Mouse (Mus musculus): ENCODE data around the gene Ccdc24. TPM values are rescaled to one million over a fixed set of nuclear protein-coding genes. Genes with fewer than 3 reads are reported as not detected.

The Ccdc24 gene
- polyA plus RNA-seq, 1 experiment from 2014 or later: 1.7 TPM

DNA sequence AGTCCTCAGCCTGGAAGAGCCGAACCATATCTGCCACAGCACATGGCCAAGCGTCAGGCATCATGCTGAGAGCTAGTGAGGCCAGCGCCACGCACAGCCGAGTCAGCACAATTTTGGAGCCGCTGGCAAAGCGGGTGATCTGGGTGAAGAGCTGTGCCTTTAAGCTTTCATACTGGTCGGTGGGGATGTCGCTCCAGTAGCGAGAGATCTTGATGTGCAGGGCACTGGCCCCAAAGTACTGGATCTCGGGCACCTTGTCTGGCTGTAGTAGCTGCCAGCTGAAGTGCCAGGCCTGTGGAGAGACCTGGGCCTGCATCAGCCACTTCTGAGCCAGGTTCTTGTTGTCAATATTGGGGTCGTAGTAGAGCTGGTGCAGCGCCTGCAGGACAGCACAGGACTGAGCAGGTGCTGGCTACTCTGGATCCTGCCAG lies 39.8 kb upstream of the Ccdc24 start:
- 91% methylated on average over 13 of the region's 13 CpGs for WGBS
- Histone ChIP-seq H3K36me3 (replicated peaks) (peaks cover 56% of the 10 kb centered on the region), H3K4me3 (peak overlapping the region; percentile 24; the same call in 1 of the 2 replicates), H3K27me3 (replicated peaks; ENCODE audit: low read depth, poor library complexity, severe bottlenecking) (no peaks in the 10 kb centered on the region), H3K27ac (replicated peaks) (no peak overlapping the region), H3K9me3 (no peaks in the 10 kb centered on the region), H3K4me1 (peaks cover 38% of the 10 kb centered on the region)
- no peak for DNase-seq (ENCODE audit: low spot score)

DNA sequence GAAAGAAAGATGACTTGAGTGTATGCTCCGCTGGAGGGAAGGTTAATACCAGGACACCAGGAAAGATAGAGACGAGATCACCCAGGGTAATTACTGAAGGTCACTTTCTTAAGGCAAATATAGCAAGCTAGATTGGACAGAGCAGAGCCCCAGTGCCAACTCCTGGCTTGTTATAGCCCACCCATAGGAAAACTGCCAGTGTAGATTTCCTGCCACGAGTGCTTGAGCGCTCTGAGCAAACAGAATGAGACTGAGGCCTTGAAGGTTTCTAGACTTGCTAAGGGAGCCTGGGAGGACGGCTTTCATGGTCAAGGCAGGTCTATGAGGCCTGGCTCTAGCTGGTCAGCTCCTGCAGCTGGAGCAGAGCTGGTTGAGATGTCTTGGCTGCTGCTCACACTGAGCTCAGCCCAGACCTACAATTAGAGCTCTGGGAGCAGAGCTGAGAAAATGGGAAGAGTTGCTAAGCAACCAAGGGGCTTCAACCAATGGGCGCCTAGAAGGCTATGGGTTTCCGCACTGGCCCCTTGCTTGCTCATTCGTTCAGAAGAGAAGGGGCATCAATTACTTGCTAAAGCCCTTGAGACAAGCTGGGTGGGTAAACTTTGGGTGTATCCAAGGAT lies 36.6 kb upstream of the Ccdc24 start:
- 79% methylated on average over 8 of the region's 8 CpGs for WGBS
- Histone ChIP-seq H3K4me3 (no peak overlapping the region; the same call in 1 of the 2 replicates), H3K36me3 (replicated peaks) (peaks cover 85% of the 10 kb centered on the region), H3K27me3 (replicated peaks; ENCODE audit: low read depth, poor library complexity, severe bottlenecking) (no peaks in the 10 kb centered on the region), H3K27ac (replicated peaks) (no peak overlapping the region), H3K4me1 (peaks cover 28% of the 10 kb centered on the region), H3K9me3 (no peaks in the 10 kb centered on the region)
- no peak for DNase-seq (ENCODE audit: low spot score)

DNA sequence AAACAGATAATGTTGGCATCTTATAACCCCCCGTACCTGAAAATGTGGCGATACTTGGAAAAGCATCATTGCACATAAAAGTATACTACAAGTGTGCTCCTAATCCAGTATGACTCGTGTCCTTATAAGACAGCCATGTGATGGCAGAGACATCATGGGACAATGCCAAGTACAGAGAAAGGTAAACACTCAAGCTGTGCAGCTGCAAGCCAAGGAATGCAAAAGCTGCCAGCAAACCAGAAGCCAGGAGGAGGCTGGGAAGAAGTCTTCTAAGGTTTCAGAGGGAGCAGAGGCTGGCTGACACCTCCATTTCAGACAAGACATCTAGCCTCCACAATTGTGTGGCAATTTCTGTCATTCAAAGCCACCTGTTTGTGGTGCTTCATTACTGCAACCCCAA lies 33.8 kb upstream of the Ccdc24 start:
- Histone ChIP-seq H3K27me3 (replicated peaks; ENCODE audit: low read depth, poor library complexity, severe bottlenecking) (no peaks in the 10 kb centered on the region), H3K4me1 (peaks cover 7% of the 10 kb centered on the region), H3K27ac (replicated peaks) (no peak overlapping the region), H3K9me3 (no peaks in the 10 kb centered on the region), H3K4me3 (no peak overlapping the region), H3K36me3 (replicated peaks) (peaks cover 95% of the 10 kb centered on the region)
- 91% methylated on average over 3 of the region's 3 CpGs for WGBS
- DNase-seq (ENCODE audit: low spot score): no peak

DNA sequence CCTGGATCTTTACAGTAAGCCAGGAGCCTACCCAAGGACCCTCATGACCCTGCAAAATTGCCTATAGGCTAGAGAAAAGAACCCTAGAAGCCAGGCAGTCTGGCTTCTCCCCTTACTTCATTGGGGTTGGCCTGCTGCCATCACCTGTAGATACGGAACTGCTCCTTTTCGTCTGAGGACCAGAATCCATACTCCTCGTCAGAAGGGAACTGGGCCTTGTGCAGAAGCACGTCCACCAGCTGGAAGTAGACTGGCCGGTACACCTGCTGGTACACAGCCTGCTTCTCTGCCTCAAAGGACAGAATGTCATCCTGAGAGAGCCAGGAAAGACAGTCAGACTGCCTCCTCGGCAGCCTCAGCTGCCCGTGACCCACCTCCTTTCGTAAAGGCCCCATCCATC lies 32.4 kb upstream of the Ccdc24 start:
- peaks cover 7% of the 10 kb centered on the region for H3K4me1 ChIP-seq
- 93% methylated on average over 8 of the region's 8 CpGs for whole genome bisulfite sequencing
- DNase-seq (ENCODE audit: low spot score): no peak
- peaks cover 95% of the 10 kb centered on the region for H3K36me3 ChIP-seq (replicated peaks)
- H3K27me3 ChIP-seq (replicated peaks; ENCODE audit: low read depth, poor library complexity, severe bottlenecking): no peaks in the 10 kb centered on the region
- H3K9me3 ChIP-seq: no peaks in the 10 kb centered on the region
- H3K27ac ChIP-seq (replicated peaks): no peak overlapping the region
- H3K4me3 ChIP-seq: no peak overlapping the region

DNA sequence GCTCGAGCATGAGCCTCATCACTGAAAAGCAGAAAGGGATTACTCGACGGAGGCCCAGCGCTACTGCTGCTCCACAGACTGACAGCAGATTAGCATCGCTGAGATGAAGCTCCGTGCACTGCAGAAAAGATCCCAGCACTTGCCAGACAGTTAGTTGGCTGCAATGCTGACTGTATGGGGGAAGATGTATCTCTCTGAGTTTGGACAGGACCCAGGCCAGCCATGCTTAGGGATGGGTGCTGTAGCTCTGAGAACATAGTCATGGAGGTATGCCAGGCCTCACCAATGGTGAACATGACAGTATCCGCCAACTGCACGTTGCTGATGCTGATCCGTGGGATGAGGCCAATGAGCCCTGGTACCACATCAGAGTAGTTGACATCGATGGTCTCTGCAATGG lies 31.7 kb upstream of the Ccdc24 start:
- peaks cover 4% of the 10 kb centered on the region for H3K4me1 ChIP-seq
- H3K9me3 ChIP-seq: no peaks in the 10 kb centered on the region
- no peak for DNase-seq (ENCODE audit: low spot score)
- H3K36me3 ChIP-seq (replicated peaks): peaks cover 95% of the 10 kb centered on the region
- 92% methylated on average over 10 of the region's 10 CpGs for WGBS
- no peak overlapping the region for H3K4me3 ChIP-seq
- H3K27ac ChIP-seq (replicated peaks): no peak overlapping the region
- H3K27me3 ChIP-seq (replicated peaks; ENCODE audit: low read depth, poor library complexity, severe bottlenecking): no peaks in the 10 kb centered on the region

DNA sequence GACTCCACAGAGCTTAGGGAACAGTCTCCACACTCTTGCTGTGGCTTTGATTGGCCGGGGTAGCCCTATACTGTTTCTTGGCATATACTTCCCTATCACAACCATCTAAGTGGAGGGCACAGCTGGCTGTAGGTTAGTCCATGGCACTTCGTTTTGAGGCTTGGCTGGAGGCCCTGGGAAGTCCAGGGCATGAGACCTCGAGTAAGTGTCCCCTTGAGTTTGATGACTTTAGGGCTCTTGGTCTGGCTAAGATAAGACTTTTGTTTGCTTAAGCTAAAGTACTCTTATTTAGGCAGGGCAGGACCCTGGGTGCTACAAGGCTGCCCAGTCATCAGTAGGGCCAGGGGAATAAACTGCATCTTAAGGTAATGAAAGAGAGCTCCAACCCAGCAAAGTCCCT lies 25.8 kb upstream of the Ccdc24 start:
- Histone ChIP-seq H3K9me3 (no peaks in the 10 kb centered on the region), H3K27me3 (replicated peaks; ENCODE audit: low read depth, poor library complexity, severe bottlenecking) (no peaks in the 10 kb centered on the region), H3K4me3 (no peak overlapping the region), H3K36me3 (replicated peaks) (peaks cover 96% of the 10 kb centered on the region), H3K4me1 (no peaks in the 10 kb centered on the region), H3K27ac (replicated peaks) (no peak overlapping the region)
- 83% methylated on average over 3 of the region's 3 CpGs for WGBS
- no peak for DNase-seq (ENCODE audit: low spot score)

DNA sequence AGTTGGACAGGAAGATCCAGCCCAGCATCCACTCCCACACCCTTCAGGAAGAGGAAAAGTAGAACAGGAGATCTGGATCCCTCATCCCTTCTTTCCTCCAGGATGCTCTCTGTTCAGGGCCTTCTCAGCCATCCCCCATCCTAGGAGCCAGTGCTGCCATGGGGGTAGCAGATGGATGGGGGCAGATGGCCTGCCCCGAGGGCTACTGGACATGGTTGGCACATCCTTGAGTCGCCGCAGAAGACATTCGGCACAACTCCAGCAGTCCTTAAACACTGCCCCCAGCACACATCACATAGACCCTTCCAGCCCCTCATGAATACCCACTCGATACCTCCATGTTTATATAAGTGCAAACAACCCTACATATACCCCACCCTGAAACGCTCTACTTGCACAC lies 23.7 kb upstream of the Ccdc24 start:
- H3K27ac ChIP-seq (replicated peaks): no peak overlapping the region
- no peak for DNase-seq (ENCODE audit: low spot score)
- no peak overlapping the region for H3K4me3 ChIP-seq
- peaks cover 9% of the 10 kb centered on the region for H3K4me1 ChIP-seq
- H3K9me3 ChIP-seq: no peaks in the 10 kb centered on the region
- H3K27me3 ChIP-seq (replicated peaks; ENCODE audit: low read depth, poor library complexity, severe bottlenecking): no peaks in the 10 kb centered on the region
- H3K36me3 ChIP-seq (replicated peaks): peaks cover 76% of the 10 kb centered on the region
- 94% methylated on average over 6 of the region's 6 CpGs for WGBS

DNA sequence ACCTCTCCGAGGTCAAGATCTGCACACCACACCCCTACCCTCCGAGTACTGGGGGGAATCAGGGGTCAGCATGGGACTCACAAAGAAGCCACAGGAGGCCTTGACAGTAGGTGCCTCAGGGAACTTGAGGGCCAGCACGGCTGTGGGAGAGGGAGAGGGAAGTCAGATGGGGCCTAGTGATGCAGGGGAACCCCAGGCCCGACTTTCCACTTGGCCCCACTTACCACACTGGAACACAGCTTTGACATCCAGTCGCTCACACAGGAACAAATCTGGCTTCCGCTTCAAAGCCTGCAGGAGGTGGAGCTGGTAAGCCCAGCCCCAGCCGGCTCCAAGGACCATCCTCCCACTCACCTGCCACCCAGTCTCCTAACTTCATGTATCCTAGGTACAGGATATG lies 23.0 kb upstream of the Ccdc24 start:
- no peaks in the 10 kb centered on the region for H3K9me3 ChIP-seq
- H3K27ac ChIP-seq (replicated peaks): no peak overlapping the region
- peaks cover 72% of the 10 kb centered on the region for H3K36me3 ChIP-seq (replicated peaks)
- H3K4me1 ChIP-seq: peaks cover 16% of the 10 kb centered on the region
- DNase-seq (ENCODE audit: low spot score): no peak
- no peak overlapping the region for H3K4me3 ChIP-seq
- no peaks in the 10 kb centered on the region for H3K27me3 ChIP-seq (replicated peaks; ENCODE audit: low read depth, poor library complexity, severe bottlenecking)
- WGBS: 80% methylated on average over 7 of the region's 7 CpGs

DNA sequence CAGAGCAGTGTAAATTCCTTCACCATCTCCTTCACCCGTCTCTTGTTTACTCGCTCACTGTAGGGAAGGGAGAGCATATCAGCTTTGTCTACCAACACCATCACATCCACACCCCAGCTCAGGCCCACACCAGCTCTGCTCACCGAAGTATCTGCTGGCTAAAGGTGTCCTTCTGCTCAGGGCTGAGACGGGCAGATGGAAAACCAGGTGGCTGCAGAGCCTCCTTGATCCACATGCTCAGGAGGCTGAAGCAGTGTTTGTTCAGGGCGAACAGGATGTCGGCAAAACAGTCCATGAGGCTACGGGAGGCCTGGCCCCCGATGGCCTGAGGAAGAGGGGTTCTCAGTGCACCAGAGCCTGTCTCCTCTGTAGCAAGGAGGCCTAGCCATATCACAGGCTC lies 22.2 kb upstream of the Ccdc24 start:
- H3K9me3 ChIP-seq: no peaks in the 10 kb centered on the region
- 89% methylated on average over 8 of the region's 8 CpGs for WGBS
- no peak for DNase-seq (ENCODE audit: low spot score)
- H3K4me3 ChIP-seq: no peak overlapping the region
- H3K36me3 ChIP-seq (replicated peaks): peaks cover 72% of the 10 kb centered on the region
- H3K27ac ChIP-seq (replicated peaks): no peak overlapping the region
- peaks cover 16% of the 10 kb centered on the region for H3K4me1 ChIP-seq
- H3K27me3 ChIP-seq (replicated peaks; ENCODE audit: low read depth, poor library complexity, severe bottlenecking): no peaks in the 10 kb centered on the region

DNA sequence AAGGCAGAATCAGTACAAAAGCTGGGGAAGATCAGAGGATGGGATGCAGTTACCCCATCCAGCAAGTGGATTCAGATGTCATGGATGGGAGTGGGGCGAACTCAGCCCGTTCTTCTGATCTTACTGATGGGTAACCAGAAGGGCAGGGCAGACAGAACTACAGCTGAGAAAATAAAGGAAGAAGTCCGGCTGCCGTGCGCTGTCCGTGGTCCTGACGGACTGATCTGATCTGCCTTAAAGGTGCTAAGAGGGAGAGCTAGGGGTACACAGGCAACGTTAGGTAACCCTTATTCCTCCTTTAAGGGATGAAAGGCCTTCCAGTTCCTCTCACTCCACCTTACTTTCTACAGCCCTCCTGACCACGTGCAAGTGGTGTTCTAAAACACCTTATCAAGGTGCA lies 21.0 kb upstream of the Ccdc24 start:
- Histone ChIP-seq H3K27me3 (replicated peaks; ENCODE audit: low read depth, poor library complexity, severe bottlenecking) (no peaks in the 10 kb centered on the region), H3K9me3 (no peaks in the 10 kb centered on the region), H3K36me3 (replicated peaks) (peaks cover 71% of the 10 kb centered on the region), H3K27ac (replicated peaks) (no peak overlapping the region), H3K4me1 (peaks cover 16% of the 10 kb centered on the region), H3K4me3 (no peak overlapping the region)
- 18% methylated on average over 9 of the region's 9 CpGs for WGBS
- DNase-seq (ENCODE audit: low spot score): peak; percentile 75

DNA sequence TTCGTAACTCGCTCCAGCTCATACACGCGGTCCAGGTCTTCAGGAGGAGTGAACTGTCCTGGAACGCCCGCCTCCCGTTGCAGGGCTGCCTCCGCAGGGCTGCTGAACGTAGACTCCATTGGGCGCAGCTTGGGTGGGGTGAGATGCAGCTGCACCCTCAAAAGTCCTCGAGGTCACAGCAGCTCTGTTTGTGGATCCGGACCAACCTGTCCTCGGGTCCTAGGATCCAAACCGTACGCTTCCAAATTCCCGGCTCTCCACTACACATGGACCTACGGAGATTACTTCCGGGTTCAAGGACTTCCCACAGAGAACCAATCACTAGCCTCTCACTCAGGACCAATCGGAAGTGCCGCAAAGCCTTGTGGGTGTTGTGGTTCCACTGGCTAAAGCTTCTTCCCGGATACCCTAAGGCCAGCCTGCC lies 19.4 kb upstream of the Ccdc24 start, which contains the start of gene Dph2:
TSS of gene Dph2 (minus strand) at position 295 of the 424 bp plus-strand sequence.
- Histone ChIP-seq H3K4me1 (peaks cover 22% of the 10 kb centered on the region), H3K4me3 (peak within 1 kb of the TSS; percentile 83), H3K36me3 (replicated peaks) (peaks cover 55% of the 10 kb centered on the region), H3K9me3 (no peaks in the 10 kb centered on the region), H3K27me3 (replicated peaks; ENCODE audit: low read depth, poor library complexity, severe bottlenecking) (no peaks in the 10 kb centered on the region), H3K27ac (replicated peaks) (no peak within 1 kb of the TSS)
- peak; percentile 84 for DNase-seq (ENCODE audit: low spot score)
- under 1% methylated on average over 21 of the region's 21 CpGs for WGBS

DNA sequence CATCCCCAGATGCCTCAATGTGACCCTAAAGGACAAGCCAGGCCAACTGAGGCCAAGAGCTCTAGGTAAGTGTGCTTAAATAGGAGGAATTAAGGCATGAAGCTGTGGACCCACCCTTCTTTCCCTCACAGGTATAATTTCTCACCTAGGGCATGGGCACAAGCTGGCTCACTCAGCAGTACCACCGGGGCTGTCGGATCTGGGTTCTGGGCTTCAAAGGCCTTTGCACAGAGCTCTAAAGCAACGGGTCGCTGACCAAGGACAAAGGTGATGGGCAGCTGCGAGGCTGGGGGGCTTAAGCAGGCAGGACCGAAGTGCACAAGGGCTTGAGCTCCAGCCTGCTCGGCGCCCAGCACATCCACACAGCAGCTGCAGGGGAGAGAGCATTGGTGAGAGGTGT lies 18.4 kb upstream of the Ccdc24 start:
- 83% methylated on average over 8 of the region's 8 CpGs for WGBS
- H3K9me3 ChIP-seq: no peaks in the 10 kb centered on the region
- no peaks in the 10 kb centered on the region for H3K27me3 ChIP-seq (replicated peaks; ENCODE audit: low read depth, poor library complexity, severe bottlenecking)
- peaks cover 48% of the 10 kb centered on the region for H3K36me3 ChIP-seq (replicated peaks)
- no peak for DNase-seq (ENCODE audit: low spot score)
- peak overlapping the region; percentile 83 for H3K4me3 ChIP-seq
- H3K27ac ChIP-seq (replicated peaks): no peak overlapping the region
- H3K4me1 ChIP-seq: peaks cover 32% of the 10 kb centered on the region

DNA sequence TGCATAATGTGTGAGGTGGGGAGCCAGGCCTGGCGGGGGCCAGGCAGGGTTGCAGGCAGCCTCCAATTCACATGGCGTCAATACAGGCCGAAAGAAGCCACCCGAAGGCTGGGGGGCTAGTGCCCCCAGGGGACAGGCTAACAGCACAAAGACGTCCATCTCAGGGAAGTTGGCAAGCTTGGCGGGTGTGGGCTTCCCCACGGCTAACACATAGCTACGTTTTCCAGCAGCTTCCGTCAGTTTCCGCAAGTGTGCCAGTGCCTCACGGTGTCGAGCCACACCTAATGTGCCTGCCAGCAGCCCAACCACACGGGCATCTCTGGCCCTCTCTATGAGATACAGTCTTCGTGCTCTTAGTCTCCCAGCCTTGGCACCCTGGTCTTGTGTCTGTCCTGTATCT lies 17.7 kb upstream of the Ccdc24 start:
- Histone ChIP-seq H3K36me3 (replicated peaks) (peaks cover 48% of the 10 kb centered on the region), H3K27ac (replicated peaks) (no peak overlapping the region), H3K4me3 (no peak overlapping the region), H3K4me1 (peaks cover 39% of the 10 kb centered on the region), H3K27me3 (replicated peaks; ENCODE audit: low read depth, poor library complexity, severe bottlenecking) (no peaks in the 10 kb centered on the region), H3K9me3 (no peaks in the 10 kb centered on the region)
- whole genome bisulfite sequencing: 94% methylated on average over 14 of the region's 14 CpGs
- DNase-seq (ENCODE audit: low spot score): no peak
